Mouse (Mus musculus) lung, embryonic 14.5 days (tissue): ENCODE measurements around the gene Dand5. TPM values are rescaled to one million over a fixed set of nuclear protein-coding genes. Genes with fewer than 3 reads are reported as not detected.
A peak's percentile ranks its signal among the peaks of the same experiment; 100 is the strongest.

ENCODE experiments used
- ATAC-seq: fragments of 200-750 bp; cut with Nextera tagmentation; 2 replicates; pipeline ENCODE4 v1.8.0; 2017; ENCODE audit warnings: mild to moderate bottlenecking, moderate TSS enrichment, moderate library complexity; ENCODE audit not compliant: insufficient read depth
- DNase-seq: peaks from one replicate; pipeline ENCODE4 v3.0.0-alpha.2; 2015
- H3K27ac ChIP-seq: fragments of 300-500 bp; sonication (generic); 2 replicates; pipeline ENCODE4 v1.5.1; 2014; ENCODE audit warnings: low read depth, mild to moderate bottlenecking, moderate library complexity
- H3K27me3 ChIP-seq: fragments of 300-500 bp; sonication (generic); 2 replicates; pipeline ENCODE4 v1.6.1; 2014; ENCODE audit warnings: low read length, control low read depth; ENCODE audit not compliant: insufficient read depth
- H3K36me3 ChIP-seq: fragments of 300-500 bp; sonication (generic); 2 replicates; pipeline ENCODE4 v1.6.1; 2014; ENCODE audit warnings: control low read depth; ENCODE audit not compliant: insufficient read depth
- H3K4me1 ChIP-seq: fragments of 300-500 bp; sonication (generic); 2 replicates; pipeline ENCODE4 v1.6.1; 2014; ENCODE audit warnings: antibody characterized with exemption, control low read depth; ENCODE audit not compliant: insufficient read depth
- H3K4me2 ChIP-seq: fragments of 300-500 bp; sonication (generic); 2 replicates; pipeline ENCODE4 v1.6.1; 2014; ENCODE audit warnings: mild to moderate bottlenecking
- H3K4me3 ChIP-seq: fragments of 300-500 bp; sonication (generic); 2 replicates; pipeline ENCODE4 v1.5.1; 2014; ENCODE audit warnings: low read depth, low read length
- H3K9ac ChIP-seq: fragments of 300-500 bp; sonication (generic); 2 replicates; pipeline ENCODE4 v1.6.1; 2014
- H3K9me3 ChIP-seq: fragments of 300-500 bp; sonication (generic); 2 replicates; pipeline ENCODE4 v1.6.1; 2016; ENCODE audit warnings: low read depth, low read length, control low read depth
- CTCF ChIP-seq: IDR thresholded peaks from 2 replicates; pipeline ENCODE4 v1.5.1; 2016; ENCODE audit warnings: antibody characterized with exemption, low read depth
- WGBS: fragments of 180-500 bp; shearing (Covaris S2); extraction: QIAGEN DNeasy Blood & Tissue Kit; methylation state at CpG from one replicate; pipeline ENCODE4 v1.1.7; 2014; 5-methylcytosine and 5-hydroxymethylcytosine counted together
- polyA plus RNA-seq: library from polyadenylated mRNA; unstranded; fragments of >200 nt; fragmentation: Nextera tagmentation; extraction: Ambion mirVana; gene quantifications from 2 replicates; pipeline ENCODE4 v1.2.1, GENCODE M21; 2014

Dand5 gene
- polyA plus RNA-seq, 1 experiment from 2014 or later: 4.6 TPM

DNA sequence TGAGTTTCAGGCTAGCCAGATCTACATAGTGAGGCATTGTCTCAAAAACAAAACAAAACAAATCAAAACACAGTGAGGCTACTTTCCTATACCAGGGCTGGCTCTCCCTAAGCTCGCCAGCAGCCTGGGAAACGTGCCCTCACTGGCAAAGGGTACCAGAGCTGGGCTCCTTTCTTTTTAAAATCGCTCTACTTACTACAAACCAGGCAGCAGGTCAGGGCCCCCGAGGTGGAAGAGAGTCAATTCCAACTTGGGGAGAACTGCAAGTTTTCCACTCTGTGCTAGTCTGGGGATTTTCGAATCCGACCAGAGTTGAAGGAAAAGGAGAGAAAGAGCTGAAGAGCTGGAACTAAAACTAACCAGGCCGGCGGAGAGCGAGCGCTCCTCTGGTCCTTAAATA lies 39.9 kb downstream of the Dand5 start:
- no peak for DNase-seq
- Histone ChIP-seq H3K4me2 (no peak overlapping the region), H3K4me1 (peaks cover 40% of the 10 kb centered on the region), H3K4me3 (no peak overlapping the region), H3K9ac (no peak overlapping the region), H3K36me3 (no peaks in the 10 kb centered on the region), H3K27me3 (peaks cover 100% of the 10 kb centered on the region), H3K9me3 (no peaks in the 10 kb centered on the region), H3K27ac (no peak overlapping the region)
- TF ChIP-seq CTCF: no peak
- ATAC-seq: no peak
- 44% methylated on average over 10 of the region's 10 CpGs for whole genome bisulfite sequencing

- no peak overlapping the region for H3K4me2 ChIP-seq
- DNase-seq (no peak), ATAC-seq (no peak)
- no peak for TF ChIP-seq CTCF
- H3K4me3 ChIP-seq: no peak overlapping the region
- H3K27me3 ChIP-seq: peaks cover 95% of the 10 kb centered on the region
- H3K4me1 ChIP-seq: peaks cover 34% of the 10 kb centered on the region
- no peak overlapping the region for H3K9ac ChIP-seq
- H3K36me3 ChIP-seq: no peaks in the 10 kb centered on the region
- H3K9me3 ChIP-seq: no peaks in the 10 kb centered on the region
- WGBS: 43% methylated on average over 5 of the region's 5 CpGs
- H3K27ac ChIP-seq: no peak overlapping the region
Measured at GRCm38 (mm10) chr8:84781686-84782505, 40.7 kb downstream of the Dand5 start.

- Histone ChIP-seq H3K9me3 (no peaks in the 10 kb centered on the region), H3K9ac (no peak overlapping the region), H3K27me3 (peaks cover 94% of the 10 kb centered on the region), H3K4me2 (no peak overlapping the region), H3K27ac (no peak overlapping the region), H3K36me3 (no peaks in the 10 kb centered on the region), H3K4me3 (no peak overlapping the region), H3K4me1 (peaks cover 30% of the 10 kb centered on the region)
- TF ChIP-seq CTCF: no peak
- DNase-seq: no peak
- ATAC-seq: no peak
- 57% methylated on average over 6 of the region's 6 CpGs for WGBS
Measured at GRCm38 (mm10) chr8:84780949-84781680, 41.5 kb downstream of the Dand5 start.

DNA sequence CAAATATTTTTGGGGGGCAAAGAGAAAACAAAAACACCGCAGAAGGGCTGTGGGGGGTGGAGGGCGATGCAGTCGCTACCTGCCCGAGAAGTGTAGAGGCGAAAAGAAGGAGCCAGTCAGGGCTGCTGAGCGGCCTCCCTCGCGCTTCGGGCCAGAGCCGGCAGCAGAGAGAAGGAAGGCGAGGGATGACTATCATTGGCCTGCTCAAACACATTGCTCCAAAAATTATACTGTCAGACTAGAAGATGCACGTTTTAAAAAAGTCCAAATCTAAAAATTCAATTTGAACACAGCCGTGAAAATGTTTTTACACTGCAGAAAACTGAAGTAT lies 42.4 kb downstream of the Dand5 start:
- 44% methylated on average over 13 of the region's 13 CpGs for WGBS
- no peak for TF ChIP-seq CTCF
- Histone ChIP-seq H3K36me3 (no peaks in the 10 kb centered on the region), H3K9ac (no peak overlapping the region), H3K4me2 (0 out of 2 replicates have a peak overlapping the region, but pooled peaks have one; percentile 18), H3K4me1 (peaks cover 34% of the 10 kb centered on the region), H3K27ac (no peak overlapping the region), H3K9me3 (no peaks in the 10 kb centered on the region), H3K27me3 (peaks cover 93% of the 10 kb centered on the region), H3K4me3 (no peak overlapping the region)
- ATAC-seq: no peak
- no peak for DNase-seq

DNA sequence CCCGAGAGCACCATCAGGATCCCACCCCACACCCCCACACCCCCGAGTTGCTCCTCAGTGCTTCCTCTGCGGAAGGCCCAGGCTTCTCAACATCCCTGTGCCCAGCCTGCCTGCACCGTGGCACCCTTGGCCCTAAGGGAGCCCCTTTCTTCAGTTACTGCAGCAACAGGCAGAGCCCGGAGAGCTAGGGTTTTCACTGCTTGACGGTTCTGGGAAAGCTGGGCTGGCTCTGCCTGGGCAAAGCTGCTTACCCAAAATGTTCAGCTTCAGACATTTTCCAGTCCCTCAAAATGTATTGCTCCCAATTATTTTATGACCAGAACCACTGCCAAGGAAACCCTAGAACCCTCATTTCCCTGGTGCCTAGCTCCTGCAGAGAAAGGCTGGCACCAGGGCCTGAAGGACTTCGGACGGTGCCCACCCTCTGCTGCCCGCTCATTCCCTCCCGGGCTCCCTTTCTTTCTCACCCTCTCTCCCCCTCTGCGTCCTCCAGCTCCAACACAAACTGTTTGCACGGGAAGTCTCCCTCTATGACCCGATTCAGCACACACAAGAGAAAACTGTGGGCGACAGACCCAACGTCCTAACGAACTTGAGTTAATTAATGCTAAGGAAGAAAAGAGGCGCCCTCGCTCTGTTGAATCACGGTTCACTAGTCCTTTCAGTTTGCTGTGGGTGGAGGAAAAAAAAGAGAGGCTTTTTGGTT lies 43.0 kb downstream of the Dand5 start:
- 0 out of 2 replicates have a peak overlapping the region, but pooled peaks have one; percentile 18 for H3K4me2 ChIP-seq
- TF ChIP-seq CTCF: no peak
- peaks cover 91% of the 10 kb centered on the region for H3K27me3 ChIP-seq
- H3K9ac ChIP-seq: no peak overlapping the region
- peaks cover 34% of the 10 kb centered on the region for H3K4me1 ChIP-seq
- DNase-seq (no peak), ATAC-seq (no peak)
- no peak overlapping the region for H3K4me3 ChIP-seq
- H3K27ac ChIP-seq: no peak overlapping the region
- WGBS: 33% methylated on average over 19 of the region's 19 CpGs
- H3K9me3 ChIP-seq: no peaks in the 10 kb centered on the region
- H3K36me3 ChIP-seq: no peaks in the 10 kb centered on the region

DNA sequence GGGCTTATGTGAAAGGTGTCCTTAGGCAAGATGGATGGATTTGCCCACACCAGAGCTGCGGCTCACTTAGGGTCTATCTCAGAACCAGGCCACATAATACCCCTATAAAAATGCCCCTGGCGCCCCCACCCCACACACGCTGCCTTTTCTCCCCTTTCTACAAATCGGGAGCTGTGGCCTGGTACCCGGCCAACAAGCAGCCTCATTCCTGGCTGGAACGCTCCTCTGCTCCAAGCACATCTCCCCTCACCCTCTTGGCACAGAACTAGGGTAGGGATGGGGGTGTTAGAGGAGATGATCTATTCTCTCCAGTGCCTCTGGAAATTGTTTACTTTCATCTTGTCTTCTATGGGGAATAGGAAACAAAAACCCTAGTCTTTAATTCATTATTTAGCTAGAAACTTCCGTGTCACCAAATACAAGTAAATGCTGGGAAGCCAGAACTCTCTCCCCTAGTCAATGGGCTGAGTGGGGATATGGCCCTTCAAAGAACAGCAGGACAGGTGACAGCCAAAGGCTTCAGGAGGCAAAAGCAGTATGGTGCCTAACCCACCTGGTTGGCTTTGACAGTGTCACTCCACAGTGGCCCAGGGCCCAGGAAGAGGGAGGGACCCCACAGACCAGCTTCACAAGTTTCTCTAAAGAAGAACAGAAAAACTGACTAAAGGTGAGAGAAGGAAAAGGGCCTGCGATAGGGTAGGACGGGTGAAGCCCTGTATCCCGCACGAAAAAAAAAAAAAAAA lies 43.8 kb downstream of the Dand5 start:
- TF ChIP-seq CTCF: no peak
- H3K27ac ChIP-seq: no peak overlapping the region
- H3K9ac ChIP-seq: no peak overlapping the region
- WGBS: 17% methylated on average over 11 of the region's 11 CpGs
- no peak for ATAC-seq
- no peak overlapping the region for H3K4me3 ChIP-seq
- H3K9me3 ChIP-seq: no peaks in the 10 kb centered on the region
- H3K4me1 ChIP-seq: peaks cover 33% of the 10 kb centered on the region
- H3K4me2 ChIP-seq: peak overlapping the region; percentile 18
- H3K27me3 ChIP-seq: peaks cover 86% of the 10 kb centered on the region
- no peaks in the 10 kb centered on the region for H3K36me3 ChIP-seq
- DNase-seq: peak; percentile 71
